Mouse (Mus musculus): Measurements from ENCODE around the gene Gtsf1. TPM values are rescaled to one million over a fixed set of nuclear protein-coding genes. Genes with fewer than 3 reads are reported as not detected.

Gene Gtsf1
- total RNA-seq (2023), result not detected

GRCm38 (mm10) chr15:103430241-103430640 is at the start of gene Gtsf1:
TSS of gene Gtsf1 (minus strand) at chr15:103430470.

GRCm38 (mm10) chr15:103453551-103454218 is 23.4 kb upstream of the Gtsf1 start, which contains the start of gene Nckap1l:
TSS of gene Nckap1l (plus strand) at chr15:103453794.

GRCm38 (mm10) chr15:103448369-103448768 is 18.1 kb upstream of the Gtsf1 start, which contains the start of gene Gtsf2:
TSS of gene Gtsf2 (minus strand) at chr15:103448469.

GRCm38 (mm10) chr15:103366376-103367149 is 63.7 kb downstream of the Gtsf1 start, which contains the start of gene Itga5:
TSS of gene Itga5 (minus strand) at chr15:103366763.

Other genes with a start within 250 kb of the Gtsf1 start
- gene Cbx5, start 190.7 kb downstream of the Gtsf1 start, total RNA-seq (2023), result 24.0 TPM
- gene Hnrnpa1, start 190.0 kb downstream of the Gtsf1 start, total RNA-seq (2023), result 659 TPM
- 1.4 TPM for gene Nfe2, start 172.1 kb downstream of the Gtsf1 start, total RNA-seq (2023)
- gene Copz1, start 157.8 kb downstream of the Gtsf1 start, total RNA-seq (2023), result 73.4 TPM
- not detected for gene Gpr84, start 119.9 kb downstream of the Gtsf1 start, total RNA-seq (2023)
- gene Zfp385a, start 90.4 kb downstream of the Gtsf1 start, total RNA-seq (2023), result 2.4 TPM
- gene Itga5, start 63.7 kb downstream of the Gtsf1 start, total RNA-seq (2023), result 2.1 TPM
- gene Gtsf2, start 18.0 kb upstream of the Gtsf1 start, total RNA-seq (2023), result not detected
- 147 TPM for gene Nckap1l, start 23.3 kb upstream of the Gtsf1 start, total RNA-seq (2023)
- 39.7 TPM for gene Pde1b, start 72.6 kb upstream of the Gtsf1 start, total RNA-seq (2023)
- gene Ppp1r1a, start 107.5 kb upstream of the Gtsf1 start, total RNA-seq (2023), result not detected
- not detected for gene Glycam1, start 134.6 kb upstream of the Gtsf1 start, total RNA-seq (2023)

Measured in CD4-positive naive resting alpha-beta T cell, adult 76 days (primary cell).